Mouse (Mus musculus): ENCODE results near the gene Txndc8. TPM values are rescaled to one million over a fixed set of nuclear protein-coding genes. Genes with fewer than 3 reads are reported as not detected.

Gene Txndc8
- polyA plus RNA-seq, 1 experiment: not detected

DNA sequence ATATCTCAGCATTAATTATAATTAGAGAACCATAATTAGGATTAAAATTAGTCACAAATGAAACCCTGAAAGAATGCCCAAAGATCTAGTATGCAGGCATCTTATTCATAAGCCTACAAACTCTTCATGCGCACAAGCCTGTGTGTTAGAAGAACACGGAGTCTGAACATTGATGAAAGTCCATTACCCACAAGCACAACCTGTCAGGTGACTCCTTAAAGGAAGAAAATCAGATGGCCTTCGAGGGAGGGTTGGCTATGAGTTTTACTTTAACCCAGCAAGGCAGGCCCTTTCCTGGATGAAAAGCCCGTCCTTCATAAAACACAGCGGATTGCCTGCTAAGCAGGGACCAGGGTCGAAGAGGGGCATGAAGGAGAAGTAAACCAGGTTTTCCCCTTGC is 35.9 kb upstream of the Txndc8 start:
- TF ChIP-seq MYOG (IDR thresholded peaks at IDR 0.05; ENCODE audit: control insufficient read depth in 1 of 3, insufficient read depth in 1 of 3, insufficient read length in 2 of 3, low read depth in 2 of 3) (no peak), TCF12 (IDR thresholded peaks at IDR 0.05; ENCODE audit: insufficient read depth, poor library complexity, severe bottlenecking) (no peak), E2F4 (IDR thresholded peaks at IDR 0.05; ENCODE audit: insufficient read depth) (no peak), POLR2AphosphoS2 (IDR thresholded peaks at IDR 0.05; ENCODE audit: insufficient read length, low read depth) (no peak), POLR2A (IDR thresholded peaks at IDR 0.05; ENCODE audit: insufficient read length, low read depth) (no peak)
- no peaks in the 10 kb centered on the region for H3K36me3 ChIP-seq (ENCODE audit: control insufficient read depth, insufficient read depth)
- H3K27me3 ChIP-seq (ENCODE audit: control insufficient read depth, insufficient read depth, insufficient read length): no peaks in the 10 kb centered on the region
- H3K79me2 ChIP-seq (ENCODE audit: control insufficient read depth, insufficient read depth): no peaks in the 10 kb centered on the region
- H3K4me2 ChIP-seq (ENCODE audit: low read depth): no peak overlapping the region
- H3ac ChIP-seq (ENCODE audit: control insufficient read depth, insufficient read length): no peak overlapping the region
- H3K4me3 ChIP-seq: no peak overlapping the region

- Histone ChIP-seq H3K4me3 (no peak overlapping the region), H3K4me2 (ENCODE audit: low read depth) (no peak overlapping the region), H3ac (ENCODE audit: control insufficient read depth, insufficient read length) (no peak overlapping the region), H3K27me3 (ENCODE audit: control insufficient read depth, insufficient read depth, insufficient read length) (no peaks in the 10 kb centered on the region), H3K36me3 (ENCODE audit: control insufficient read depth, insufficient read depth) (no peaks in the 10 kb centered on the region), H3K79me2 (ENCODE audit: control insufficient read depth, insufficient read depth) (no peaks in the 10 kb centered on the region)
- TF ChIP-seq MAX (IDR thresholded peaks at IDR 0.05; ENCODE audit: low read depth) (no peak), MYOD1 (IDR thresholded peaks at IDR 0.05; ENCODE audit: control insufficient read depth in 1 of 3, insufficient read length in 2 of 3, low read depth in 2 of 3) (no peak), TCF12 (IDR thresholded peaks at IDR 0.05; ENCODE audit: insufficient read depth, poor library complexity, severe bottlenecking) (no peak), SRF (IDR thresholded peaks at IDR 0.05; ENCODE audit: control insufficient read depth, insufficient read length, low read depth) (no peak), TCF3 (IDR thresholded peaks at IDR 0.05; ENCODE audit: insufficient read length, low read depth) (no peak), CEBPB (IDR thresholded peaks at IDR 0.05; ENCODE audit: insufficient read depth, poor library complexity, severe bottlenecking) (no peak), POLR2A (IDR thresholded peaks at IDR 0.05; ENCODE audit: insufficient read length, low read depth) (no peak), POLR2AphosphoS2 (IDR thresholded peaks at IDR 0.05; ENCODE audit: insufficient read length, low read depth) (no peak), E2F4 (IDR thresholded peaks at IDR 0.05; ENCODE audit: insufficient read depth) (no peak), MYOG (IDR thresholded peaks at IDR 0.05; ENCODE audit: control insufficient read depth in 1 of 3, insufficient read depth in 1 of 3, insufficient read length in 2 of 3, low read depth in 2 of 3) (no peak), USF1 (IDR thresholded peaks at IDR 0.05; ENCODE audit: low read depth) (no peak), REST (IDR thresholded peaks at IDR 0.05; ENCODE audit: insufficient read depth, insufficient read length) (no peak)
Observed at GRCm38 (mm10) chr4:58044356-58044755, 35.4 kb upstream of the Txndc8 start.

DNA sequence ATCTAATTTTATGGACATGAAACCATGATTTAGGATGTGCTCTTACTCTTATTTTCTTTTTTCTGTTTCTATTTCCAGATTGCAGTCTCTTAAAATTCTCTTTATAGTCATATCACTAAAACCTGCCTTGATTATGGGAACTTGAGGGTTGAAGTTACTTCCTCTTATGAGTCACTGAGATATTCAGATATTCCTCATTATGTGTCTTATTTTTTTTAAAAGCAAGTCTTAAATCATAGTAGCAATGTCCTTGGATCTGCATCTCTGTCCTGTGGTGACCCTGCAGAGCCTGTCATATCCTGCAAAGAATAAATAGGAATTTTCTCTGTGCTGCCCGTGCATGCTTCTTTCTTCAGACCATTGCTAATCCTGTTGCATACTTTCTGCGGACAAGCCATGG is 31.2 kb upstream of the Txndc8 start:
- H3K79me2 ChIP-seq (ENCODE audit: control insufficient read depth, insufficient read depth): no peaks in the 10 kb centered on the region
- no peaks in the 10 kb centered on the region for H3K36me3 ChIP-seq (ENCODE audit: control insufficient read depth, insufficient read depth)
- no peak overlapping the region for H3K4me2 ChIP-seq (ENCODE audit: low read depth)
- no peak overlapping the region for H3ac ChIP-seq (ENCODE audit: control insufficient read depth, insufficient read length)
- TF ChIP-seq SRF (IDR thresholded peaks at IDR 0.05; ENCODE audit: control insufficient read depth, insufficient read length, low read depth) (no peak), POLR2A (IDR thresholded peaks at IDR 0.05; ENCODE audit: insufficient read length, low read depth) (no peak), USF1 (IDR thresholded peaks at IDR 0.05; ENCODE audit: low read depth) (no peak), E2F4 (IDR thresholded peaks at IDR 0.05; ENCODE audit: insufficient read depth) (no peak), MYOG (IDR thresholded peaks at IDR 0.05; ENCODE audit: control insufficient read depth in 1 of 3, insufficient read depth in 1 of 3, insufficient read length in 2 of 3, low read depth in 2 of 3) (no peak), TCF3 (IDR thresholded peaks at IDR 0.05; ENCODE audit: insufficient read length, low read depth) (no peak), REST (IDR thresholded peaks at IDR 0.05; ENCODE audit: insufficient read depth, insufficient read length) (no peak), CEBPB (IDR thresholded peaks at IDR 0.05; ENCODE audit: insufficient read depth, poor library complexity, severe bottlenecking) (no peak), MYOD1 (IDR thresholded peaks at IDR 0.05; ENCODE audit: control insufficient read depth in 1 of 3, insufficient read length in 2 of 3, low read depth in 2 of 3) (no peak), TCF12 (IDR thresholded peaks at IDR 0.05; ENCODE audit: insufficient read depth, poor library complexity, severe bottlenecking) (no peak)
- no peak overlapping the region for H3K4me3 ChIP-seq
- H3K27me3 ChIP-seq (ENCODE audit: control insufficient read depth, insufficient read depth, insufficient read length): peaks cover 4% of the 10 kb centered on the region

GRCm38 (mm10) chr4:58037096-58037705 is 28.3 kb upstream of the Txndc8 start:
- H3K79me2 ChIP-seq (ENCODE audit: control insufficient read depth, insufficient read depth): no peaks in the 10 kb centered on the region
- TF ChIP-seq MYOD1 (IDR thresholded peaks at IDR 0.05; ENCODE audit: control insufficient read depth in 1 of 3, insufficient read length in 2 of 3, low read depth in 2 of 3) (no peak), MAX (IDR thresholded peaks at IDR 0.05; ENCODE audit: low read depth) (no peak), MYOG (IDR thresholded peaks at IDR 0.05; ENCODE audit: control insufficient read depth in 1 of 3, insufficient read depth in 1 of 3, insufficient read length in 2 of 3, low read depth in 2 of 3) (no peak), POLR2AphosphoS2 (IDR thresholded peaks at IDR 0.05; ENCODE audit: insufficient read length, low read depth) (no peak), POLR2A (IDR thresholded peaks at IDR 0.05; ENCODE audit: insufficient read length, low read depth) (no peak)
- H3ac ChIP-seq (ENCODE audit: control insufficient read depth, insufficient read length): no peak overlapping the region

DNA sequence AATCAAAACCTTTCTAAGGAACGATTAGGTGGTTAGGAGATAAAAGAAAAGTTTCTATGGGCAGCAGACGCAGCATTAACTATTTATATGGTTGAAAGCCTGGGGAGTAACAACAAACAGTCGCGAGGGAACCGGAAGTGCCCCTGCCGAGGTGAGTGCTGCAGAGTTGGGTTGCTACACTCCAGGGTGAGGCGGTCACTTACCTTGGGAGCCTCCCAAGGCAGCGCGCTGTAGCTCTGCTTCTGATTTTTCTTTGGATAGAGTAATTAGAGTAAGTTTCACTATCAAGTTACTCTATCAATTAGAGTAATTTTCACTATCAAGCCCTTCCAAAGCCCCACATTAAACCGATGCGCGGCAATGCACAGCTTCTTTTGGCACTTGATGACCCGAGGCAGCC is 25.7 kb upstream of the Txndc8 start:
- Histone ChIP-seq H3K4me3 (no peak overlapping the region), H3K36me3 (ENCODE audit: control insufficient read depth, insufficient read depth) (no peaks in the 10 kb centered on the region), H3K79me2 (ENCODE audit: control insufficient read depth, insufficient read depth) (no peaks in the 10 kb centered on the region), H3K27me3 (ENCODE audit: control insufficient read depth, insufficient read depth, insufficient read length) (peaks cover 4% of the 10 kb centered on the region), H3ac (ENCODE audit: control insufficient read depth, insufficient read length) (no peak overlapping the region), H3K4me2 (ENCODE audit: low read depth) (no peak overlapping the region)
- TF ChIP-seq MYOD1 (IDR thresholded peaks at IDR 0.05; ENCODE audit: control insufficient read depth in 1 of 3, insufficient read length in 2 of 3, low read depth in 2 of 3) (no peak), TCF12 (IDR thresholded peaks at IDR 0.05; ENCODE audit: insufficient read depth, poor library complexity, severe bottlenecking) (no peak), CEBPB (IDR thresholded peaks at IDR 0.05; ENCODE audit: insufficient read depth, poor library complexity, severe bottlenecking) (no peak), MAX (IDR thresholded peaks at IDR 0.05; ENCODE audit: low read depth) (no peak)

More at GRCm38 (mm10) chr4:58037096-58037705, 28.3 kb upstream of the Txndc8 start:
- H3K4me3 ChIP-seq: no peak overlapping the region
- no peak overlapping the region for H3K4me2 ChIP-seq (ENCODE audit: low read depth)
- peaks cover 4% of the 10 kb centered on the region for H3K27me3 ChIP-seq (ENCODE audit: control insufficient read depth, insufficient read depth, insufficient read length)
- H3K36me3 ChIP-seq (ENCODE audit: control insufficient read depth, insufficient read depth): no peaks in the 10 kb centered on the region

Measured in myocyte (in vitro differentiated cells).